Mouse (Mus musculus) lung, postnatal 36 days (tissue): ENCODE measurements around the gene Gapdh.
"Not testable (repeated sequence)": the region's sequence is repeated elsewhere in the genome, so short reads cannot be mapped to it uniquely, and the experiment has no call there.

Experiments used
- DNase-seq: peaks from one replicate; pipeline ENCODE4 v3.0.0; 2022; ENCODE audit warnings: mixed read lengths

Gapdh gene

DNA sequence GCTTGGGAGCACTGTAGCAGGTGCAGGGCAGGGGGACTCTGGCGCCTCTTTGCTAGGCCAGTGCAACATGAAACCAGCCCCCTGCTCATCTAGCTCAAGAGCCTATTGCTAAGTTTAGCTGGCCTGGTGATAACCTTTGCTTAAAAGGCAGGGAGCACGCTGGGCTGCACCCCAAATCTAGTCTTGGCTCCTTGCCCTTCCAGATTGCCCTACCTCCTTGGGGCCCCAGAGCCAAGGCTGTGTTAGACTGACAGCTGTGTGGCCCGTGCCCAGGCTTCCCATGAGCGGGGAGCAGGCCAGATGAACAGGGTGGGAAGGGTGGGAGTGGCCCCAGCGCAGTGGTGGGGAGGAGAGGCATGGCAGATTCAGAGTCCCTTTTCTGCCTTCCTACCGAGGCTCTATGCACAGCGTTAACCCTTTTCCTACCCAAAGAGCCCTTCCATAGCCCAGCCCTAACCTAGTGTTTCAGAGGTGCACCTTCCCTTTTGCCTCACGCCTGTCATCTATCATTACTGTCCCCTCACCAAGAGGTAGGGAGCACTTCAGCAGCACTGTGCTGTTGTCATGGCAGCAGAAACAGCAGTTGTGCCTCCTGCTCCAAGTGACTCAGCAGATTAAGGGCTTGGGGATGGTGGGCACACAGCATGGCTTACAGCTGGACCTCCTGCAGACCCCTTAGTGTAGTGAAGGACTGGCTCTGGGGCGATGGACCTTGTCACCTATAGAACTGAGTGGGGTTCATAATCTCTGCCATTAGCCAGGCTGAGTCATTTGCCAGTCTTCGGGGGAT is 789 bp upstream of the Gapdh start:
- peak; percentile 27 for DNase-seq

DNA sequence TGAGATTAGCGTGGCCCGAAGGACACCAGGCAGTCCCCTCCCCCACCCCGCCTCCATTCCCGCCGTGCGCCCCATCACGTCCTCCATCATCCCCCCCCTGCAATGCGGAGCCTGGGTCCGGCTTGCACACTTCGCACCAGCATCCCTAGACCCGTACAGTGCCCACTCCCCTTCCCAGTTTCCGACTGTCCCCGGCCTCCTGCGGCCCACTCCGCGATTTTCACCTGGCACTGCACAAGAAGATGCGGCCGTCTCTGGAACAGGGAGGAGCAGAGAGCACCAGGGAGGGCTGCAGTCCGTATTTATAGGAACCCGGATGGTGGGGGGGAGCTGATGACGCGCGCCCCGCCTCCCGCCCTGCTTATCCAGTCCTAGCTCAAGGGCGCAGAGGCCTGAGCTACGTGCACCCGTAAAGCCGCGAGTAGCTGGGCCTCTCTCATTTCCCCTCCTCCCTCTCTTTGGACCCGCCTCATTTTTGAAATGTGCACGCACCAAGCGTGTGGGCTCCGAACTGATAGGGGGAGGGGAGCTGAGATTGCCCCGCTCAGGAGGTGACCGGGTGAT is 857 bp downstream of the Gapdh start:
- peak; percentile 99 for DNase-seq

DNA sequence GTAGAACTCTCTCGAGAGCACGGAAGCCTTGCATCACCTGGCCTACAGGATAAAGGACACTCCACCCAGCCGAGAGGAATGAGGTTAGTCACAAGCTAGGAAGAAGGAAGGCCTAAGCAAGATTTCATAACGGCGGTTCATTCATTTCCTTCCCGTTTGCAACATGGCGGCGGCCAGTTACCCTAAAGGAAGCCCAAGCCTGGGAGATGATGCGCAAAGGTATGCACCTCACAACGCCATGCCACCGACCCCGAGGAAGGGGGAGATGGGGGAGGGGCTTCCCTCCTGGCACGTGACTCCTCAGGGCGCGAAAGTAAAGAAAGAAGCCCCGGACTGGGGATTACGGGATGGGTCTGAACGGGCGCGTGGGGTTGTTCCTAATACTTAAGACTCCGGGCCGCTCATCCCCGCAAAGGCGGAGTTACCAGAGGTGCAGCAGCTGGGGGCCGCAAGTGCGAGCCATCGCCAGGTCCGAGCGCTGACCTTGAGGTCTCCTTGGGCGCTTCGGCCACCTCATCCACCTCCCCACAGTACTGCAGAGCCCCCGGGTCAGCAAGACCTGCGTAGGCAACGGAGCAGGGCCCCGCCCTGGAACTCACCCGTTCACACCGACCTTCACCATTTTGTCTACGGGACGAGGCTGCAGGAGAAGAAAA is 1.5 kb downstream of the Gapdh start:
- DNase-seq, result peak; percentile 83

DNA sequence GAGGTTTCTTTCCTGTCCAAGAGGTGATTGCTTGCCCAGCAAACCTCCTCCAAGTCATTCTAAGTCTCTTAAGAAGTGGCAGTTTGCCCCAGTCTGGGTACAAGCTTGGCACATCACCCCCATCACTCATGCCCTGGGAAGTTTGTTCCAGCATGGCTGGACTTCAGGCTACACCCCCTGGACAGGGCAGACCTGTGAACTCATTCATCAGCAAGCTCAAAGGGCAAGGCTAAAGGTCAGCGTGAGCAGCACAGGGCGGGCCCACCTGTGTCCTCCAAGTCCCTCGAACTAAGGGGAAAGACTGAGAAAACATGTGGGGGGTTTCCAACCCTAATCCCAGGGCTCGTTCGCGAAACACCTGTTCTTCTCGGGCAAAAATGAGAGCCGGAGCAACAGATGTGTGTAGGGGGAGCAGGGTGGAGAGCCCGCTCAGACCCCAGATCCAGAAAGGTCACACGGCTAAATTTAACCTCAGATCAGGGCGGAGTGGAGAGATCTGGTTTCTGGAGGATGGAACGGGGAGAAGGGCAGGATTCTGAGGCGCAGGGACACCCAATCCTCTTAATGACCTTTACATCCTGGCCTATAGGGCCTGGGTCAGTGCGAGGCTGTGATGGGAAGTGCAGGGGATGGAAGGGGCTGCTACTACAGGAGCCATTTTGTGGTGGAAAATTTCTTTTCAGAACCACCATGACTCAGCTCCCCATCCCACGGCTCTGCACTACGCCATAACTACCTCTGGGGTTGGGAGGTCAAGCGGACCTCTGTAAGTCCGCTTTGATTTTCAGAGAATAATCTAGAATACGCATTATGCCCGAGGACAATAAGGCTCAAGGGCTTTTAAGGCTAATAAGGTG is 2.2 kb downstream of the Gapdh start:
- peak; percentile 50 for DNase-seq

DNA sequence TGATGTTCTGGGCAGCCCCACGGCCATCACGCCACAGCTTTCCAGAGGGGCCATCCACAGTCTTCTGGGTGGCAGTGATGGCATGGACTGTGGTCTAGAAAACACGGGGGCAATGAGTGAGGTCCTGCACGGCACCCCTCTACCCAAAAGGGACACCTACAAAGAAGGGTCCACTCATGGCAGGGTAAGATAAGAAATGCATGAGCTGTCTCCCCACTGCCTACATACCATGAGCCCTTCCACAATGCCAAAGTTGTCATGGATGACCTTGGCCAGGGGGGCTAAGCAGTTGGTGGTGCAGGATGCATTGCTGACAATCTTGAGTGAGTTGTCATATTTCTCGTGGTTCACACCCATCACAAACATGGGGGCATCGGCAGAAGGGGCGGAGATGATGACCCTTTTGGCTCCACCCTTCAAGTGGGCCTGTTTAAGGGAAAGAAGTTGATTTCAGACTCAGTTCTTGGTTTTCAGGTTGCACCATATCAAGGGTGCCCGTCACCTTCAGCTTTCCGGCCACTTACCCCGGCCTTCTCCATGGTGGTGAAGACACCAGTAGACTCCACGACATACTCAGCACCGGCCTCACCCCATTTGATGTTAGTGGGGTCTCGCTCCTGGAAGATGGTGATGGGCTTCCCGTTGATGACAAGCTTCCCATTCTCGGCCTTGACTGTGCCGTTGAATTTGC is 3.5 kb downstream of the Gapdh start:
- DNase-seq, result not testable (repeated sequence)

DNA sequence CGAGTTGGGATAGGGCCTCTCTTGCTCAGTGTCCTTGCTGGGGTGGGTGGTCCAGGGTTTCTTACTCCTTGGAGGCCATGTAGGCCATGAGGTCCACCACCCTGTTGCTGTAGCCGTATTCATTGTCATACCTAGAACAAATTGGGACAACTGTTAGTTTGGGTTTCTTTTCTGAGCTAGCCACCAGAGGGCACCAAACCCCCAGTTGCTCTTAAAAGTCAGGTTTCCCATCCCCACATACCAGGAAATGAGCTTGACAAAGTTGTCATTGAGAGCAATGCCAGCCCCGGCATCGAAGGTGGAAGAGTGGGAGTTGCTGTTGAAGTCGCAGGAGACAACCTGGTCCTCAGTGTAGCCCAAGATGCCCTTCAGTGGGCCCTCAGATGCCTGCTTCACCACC is 4.3 kb downstream of the Gapdh start:
- DNase-seq, result peak; percentile 80

DNA sequence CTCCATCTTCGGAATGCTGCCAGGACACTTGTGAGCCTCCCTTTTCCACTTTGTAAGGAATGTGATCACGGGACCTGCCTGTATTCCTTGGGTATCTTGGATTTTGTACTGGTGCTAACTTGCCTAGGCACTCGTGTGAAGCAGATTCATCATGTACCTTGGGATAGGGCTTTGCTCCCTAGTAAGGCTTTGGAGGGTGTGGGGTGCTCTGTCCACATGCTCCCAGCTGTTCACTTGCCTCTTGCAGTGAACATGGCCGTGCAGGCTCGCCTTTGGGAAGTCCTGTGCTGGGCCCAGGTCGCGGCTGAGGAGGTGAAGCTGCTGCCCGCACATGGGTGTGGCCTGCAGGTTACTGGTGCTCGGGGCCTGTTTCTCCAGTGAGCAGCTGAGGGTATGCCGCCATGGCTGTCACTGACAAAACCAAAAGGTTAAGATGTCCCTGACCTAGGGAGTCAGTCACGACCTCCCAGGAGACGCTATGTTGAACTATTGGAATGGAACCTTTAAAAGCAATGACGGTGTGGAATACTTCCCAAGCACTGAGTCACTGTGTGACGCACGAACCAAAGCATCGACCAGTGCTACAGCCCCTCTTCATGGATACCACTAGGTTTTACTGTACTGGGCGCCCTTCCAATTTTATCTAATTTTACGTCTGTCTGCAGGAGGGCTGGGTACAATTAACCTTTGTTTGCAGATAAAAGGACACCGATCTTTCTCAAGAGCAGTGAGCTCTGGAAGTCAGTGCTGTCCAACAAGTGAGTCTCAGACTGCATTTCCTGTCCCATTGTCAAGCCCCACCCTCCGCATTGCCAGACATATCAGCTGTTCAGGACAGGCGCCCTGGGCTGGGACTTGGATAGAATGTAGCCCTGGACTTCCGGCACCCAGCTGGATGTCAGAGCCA is 5.2 kb downstream of the Gapdh start:
- DNase-seq, result peak; percentile 90

DNA sequence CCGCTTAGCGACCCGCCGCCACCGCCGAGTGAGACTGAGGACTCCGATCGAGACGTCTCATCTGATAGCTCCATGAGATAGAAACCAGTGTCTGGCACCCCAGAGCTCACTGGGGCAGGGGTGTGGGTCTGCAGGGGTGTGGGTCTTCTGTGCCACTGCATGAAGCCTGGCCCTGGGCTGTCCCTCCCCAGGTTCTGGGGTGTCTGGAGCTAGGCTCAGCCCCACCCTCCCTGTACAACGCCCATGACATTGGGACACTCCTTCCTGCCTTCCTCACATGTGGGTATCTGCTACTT is 5.8 kb downstream of the Gapdh start:
- no peak for DNase-seq

DNA sequence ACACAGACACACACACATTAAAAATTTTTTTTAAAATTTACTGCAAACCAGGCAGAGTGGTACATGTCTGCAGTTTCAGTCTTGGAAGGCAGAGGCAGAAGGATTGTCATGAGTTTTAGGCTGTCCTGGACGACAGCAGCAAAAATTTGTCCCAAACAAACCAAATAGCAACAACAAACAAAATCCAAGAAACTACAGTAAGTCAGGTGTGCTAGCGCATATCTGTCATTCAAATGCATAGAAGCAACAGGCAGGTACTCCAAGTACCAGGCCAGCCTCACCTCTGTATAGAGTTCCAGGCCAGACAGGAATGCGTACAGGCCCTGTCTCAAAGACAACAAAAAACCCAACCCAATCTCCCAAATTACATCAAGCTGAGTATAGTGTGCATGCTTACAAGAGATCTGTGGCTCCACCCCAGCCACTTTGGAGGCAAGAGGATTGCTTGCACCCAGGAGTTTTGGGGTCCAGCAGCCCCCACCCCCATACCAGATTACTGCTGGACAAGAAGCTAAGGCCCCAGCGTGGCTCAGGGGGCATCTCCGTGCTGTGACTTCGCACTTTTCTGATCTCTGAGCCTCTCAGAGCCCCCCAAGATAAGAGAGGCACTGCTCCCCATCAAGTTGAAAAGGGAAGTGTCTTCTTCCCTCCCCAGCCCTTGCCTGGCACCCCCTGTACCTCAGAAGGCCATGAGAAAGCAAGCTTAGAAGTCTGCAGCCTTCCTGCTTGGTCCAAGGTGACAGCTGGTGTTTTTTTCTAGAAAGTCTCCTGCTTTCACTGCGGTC is 6.3 kb downstream of the Gapdh start:
- DNase-seq, result no peak

DNA sequence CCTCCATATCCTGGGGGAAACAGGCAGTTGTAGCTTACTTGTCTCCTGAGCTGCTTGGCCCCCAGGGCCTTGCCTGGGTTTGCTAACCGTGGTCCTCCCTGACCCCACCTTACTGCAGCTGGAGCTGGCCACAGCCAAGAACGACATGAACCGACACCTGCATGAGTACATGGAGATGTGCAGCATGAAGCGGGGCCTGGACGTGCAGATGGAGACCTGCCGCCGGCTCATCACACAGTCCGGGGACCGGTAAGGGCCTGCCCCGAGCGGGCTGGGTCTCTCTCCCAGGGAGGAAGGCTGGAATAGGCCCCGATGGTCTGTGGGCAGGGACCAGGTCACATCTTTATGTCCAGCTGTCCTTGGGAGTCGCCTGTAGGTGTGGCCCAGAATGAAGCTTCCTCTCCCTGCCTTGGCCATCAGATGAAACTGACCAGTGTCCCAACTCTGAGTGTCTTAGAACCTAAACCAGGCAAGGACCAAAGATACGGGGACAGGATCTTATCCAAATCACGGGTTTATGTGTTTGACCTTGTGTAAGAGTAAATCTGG is 7.2 kb downstream of the Gapdh start:
- DNase-seq, result no peak

DNA sequence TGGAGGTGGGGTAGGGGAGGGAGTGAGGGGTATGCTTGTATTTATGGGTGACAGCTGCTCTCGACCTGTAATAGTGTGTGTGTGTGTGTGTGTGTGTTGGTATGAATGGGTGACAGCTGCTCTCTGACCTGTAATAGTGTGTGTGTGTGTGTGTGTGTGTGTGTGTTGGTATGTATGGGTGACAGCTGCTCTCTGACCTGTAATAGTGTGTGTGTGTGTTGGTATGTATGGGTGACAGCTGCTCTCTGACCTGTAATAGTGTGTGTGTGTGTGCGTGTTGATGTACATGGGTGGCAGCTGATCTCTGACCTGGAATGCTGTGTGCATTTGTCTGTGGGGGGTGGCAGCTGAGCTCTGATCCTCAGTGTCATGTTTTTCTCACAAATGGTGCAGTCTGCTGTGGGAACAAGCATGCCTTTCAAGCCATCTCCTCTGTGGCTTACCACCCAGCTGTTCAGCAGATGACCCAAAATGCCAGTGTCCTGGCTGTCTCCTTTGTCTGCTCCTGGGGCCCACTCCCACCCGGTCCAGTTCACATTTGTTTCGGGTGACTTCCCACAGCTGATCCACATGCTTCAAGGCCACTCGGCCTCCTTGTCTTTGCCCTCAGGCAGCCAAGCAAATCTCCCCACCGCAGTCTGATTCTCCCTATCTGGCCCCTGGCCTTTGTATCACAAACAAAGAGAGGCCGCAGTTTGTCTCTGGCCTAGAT is 9.2 kb downstream of the Gapdh start:
- no peak for DNase-seq

DNA sequence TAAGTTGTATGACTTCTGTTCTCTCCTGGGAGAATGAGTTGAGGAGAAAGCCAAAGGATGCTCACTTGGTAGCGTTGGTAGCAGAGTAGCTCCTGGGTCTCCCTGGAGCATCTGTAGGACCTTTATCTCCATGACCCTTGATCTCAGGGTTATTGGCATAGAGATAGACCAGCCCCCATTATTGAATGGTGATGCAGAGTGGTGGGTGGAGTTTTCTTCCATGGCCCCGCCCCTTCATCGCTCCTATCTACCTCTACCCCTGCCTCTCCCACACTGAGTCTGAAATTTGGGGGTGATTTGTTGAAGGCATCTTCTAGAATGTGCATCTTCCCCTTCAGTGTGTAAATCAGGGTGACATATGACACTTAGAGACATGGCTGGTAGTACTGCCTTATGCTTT is 9.8 kb downstream of the Gapdh start:
- no peak for DNase-seq

DNA sequence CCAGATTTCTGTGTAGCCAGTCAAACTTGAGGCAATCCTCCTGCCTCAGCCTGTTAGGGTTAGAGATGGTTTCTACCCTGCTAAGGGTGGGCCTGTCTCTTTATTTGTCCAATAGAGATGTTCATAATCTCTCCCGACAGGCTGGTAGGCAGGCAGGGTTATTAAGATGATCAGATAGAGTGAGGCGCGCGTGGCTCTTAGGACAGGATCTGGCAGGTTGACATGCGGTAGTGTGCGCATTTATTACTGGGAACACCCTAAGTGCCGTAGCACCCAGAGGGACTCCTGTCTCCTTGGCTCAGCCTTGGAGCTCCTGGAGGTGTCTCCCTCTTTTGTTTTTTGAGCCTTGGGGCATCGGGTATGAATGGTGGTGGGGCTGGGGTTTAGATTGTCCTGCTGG is 11.0 kb downstream of the Gapdh start:
- DNase-seq, result no peak

DNA sequence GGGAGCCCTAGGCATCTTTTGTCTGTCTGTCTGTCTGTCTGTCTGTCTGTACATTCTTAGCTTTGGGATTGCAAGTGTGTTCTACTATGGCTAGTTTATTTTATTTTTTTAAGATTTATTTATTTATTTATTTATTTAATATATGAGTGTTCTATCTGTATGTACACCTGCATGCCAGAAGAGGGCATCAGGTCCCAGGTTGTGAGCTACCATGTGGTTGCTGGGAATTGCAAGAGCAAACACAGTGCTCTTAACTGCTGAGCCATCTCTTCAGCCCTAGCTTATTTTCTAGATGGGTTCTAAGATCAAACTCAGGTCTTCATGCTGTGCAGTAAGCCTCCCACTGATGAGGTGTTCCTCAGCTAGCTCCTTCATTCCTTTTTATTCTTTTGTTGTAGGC is 11.7 kb downstream of the Gapdh start:
- peak; percentile 38 for DNase-seq

DNA sequence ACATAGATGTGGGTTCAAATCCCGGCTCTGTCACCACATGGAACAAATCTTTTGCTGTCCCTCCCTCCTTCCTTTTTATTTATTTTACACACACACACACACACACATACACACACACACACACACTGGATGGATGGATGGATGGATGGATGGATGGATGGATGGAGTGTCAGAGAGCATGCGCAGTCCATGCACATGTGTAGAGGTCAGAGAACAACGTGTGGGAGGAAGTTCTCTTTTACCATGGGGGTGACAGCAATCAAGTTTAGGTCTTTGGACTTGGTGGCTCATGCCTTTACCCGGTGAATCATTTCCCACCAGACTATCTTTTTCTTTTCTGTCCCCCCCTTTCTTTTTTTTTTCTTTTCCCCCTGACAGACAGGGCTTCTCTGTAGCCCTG is 12.6 kb downstream of the Gapdh start:
- no peak for DNase-seq

DNA sequence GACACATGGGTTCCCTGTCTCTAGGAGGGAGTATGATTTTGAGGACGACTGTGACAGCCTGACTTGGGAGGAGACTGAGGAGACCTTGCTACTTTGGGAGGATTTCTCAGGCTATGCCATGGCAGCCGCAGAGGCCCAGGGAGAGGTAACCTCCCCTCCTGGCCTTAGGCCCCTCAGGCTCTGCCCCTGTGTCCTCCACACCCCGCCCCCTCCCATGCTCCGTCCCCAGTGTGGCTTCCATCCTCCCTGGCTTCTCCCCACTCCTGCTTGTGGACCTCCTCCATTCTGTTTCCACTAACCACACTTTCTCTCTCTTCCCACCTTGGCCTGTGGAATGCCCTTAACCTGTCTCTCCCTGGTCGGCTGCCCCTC is 13.3 kb downstream of the Gapdh start:
- no peak for DNase-seq

DNA sequence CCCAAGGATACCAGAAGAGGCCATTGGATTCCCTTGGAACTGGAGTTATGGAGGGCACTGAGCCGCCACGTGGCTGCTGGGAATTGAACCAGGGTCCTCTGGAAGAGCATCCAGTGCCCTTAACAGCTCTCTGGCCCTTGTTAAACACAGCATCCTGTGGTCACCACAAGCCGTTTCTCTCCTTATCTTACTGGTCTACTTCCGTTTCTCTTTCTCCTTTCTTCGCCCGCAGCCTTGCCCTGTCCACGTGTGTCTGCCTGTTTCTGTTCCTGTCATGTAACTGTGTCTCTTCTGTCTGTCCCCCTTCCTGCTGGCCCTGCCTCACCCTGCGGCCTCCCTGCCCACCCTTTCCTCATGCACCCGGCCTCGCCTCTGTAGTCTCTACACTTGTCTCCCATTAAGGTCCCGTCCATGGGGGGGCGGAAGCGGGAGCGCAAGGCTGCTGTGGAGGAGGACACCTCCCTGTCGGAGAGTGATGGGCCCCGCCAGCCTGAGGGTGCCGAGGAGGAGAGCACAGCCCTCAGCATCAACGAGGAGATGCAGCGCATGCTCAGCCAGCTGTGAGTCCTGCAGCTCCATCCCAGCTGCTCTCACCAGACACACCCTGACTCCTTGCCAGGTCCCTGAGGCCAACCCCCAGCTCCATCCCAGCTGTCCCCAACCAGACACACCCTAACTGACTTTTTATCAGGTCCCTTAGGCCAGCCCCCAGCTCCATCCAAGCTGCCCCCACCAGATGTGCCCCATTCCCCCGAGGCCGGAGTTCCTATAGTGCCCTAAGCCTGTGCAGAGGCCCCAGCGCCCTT is 13.9 kb downstream of the Gapdh start:
- no peak for DNase-seq

DNA sequence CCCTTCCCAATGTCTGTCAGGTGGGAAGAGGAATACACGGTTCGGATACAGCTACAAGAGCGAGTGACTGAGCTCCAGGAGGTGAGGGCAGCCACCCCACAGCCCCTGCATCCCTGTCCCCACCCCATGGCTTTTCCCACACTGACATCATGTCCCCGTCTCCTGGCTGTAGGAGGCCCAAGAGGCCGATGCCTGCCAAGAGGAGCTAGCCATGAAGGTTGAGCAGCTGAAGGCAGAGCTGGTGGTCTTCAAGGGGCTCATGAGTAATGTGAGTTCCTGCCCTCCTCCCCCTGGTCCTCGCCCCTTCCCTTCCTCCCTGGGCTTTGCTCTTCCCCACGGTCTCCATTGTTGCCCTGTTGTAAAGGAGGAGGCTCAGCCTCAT is 16.7 kb downstream of the Gapdh start:
- no peak for DNase-seq

DNA sequence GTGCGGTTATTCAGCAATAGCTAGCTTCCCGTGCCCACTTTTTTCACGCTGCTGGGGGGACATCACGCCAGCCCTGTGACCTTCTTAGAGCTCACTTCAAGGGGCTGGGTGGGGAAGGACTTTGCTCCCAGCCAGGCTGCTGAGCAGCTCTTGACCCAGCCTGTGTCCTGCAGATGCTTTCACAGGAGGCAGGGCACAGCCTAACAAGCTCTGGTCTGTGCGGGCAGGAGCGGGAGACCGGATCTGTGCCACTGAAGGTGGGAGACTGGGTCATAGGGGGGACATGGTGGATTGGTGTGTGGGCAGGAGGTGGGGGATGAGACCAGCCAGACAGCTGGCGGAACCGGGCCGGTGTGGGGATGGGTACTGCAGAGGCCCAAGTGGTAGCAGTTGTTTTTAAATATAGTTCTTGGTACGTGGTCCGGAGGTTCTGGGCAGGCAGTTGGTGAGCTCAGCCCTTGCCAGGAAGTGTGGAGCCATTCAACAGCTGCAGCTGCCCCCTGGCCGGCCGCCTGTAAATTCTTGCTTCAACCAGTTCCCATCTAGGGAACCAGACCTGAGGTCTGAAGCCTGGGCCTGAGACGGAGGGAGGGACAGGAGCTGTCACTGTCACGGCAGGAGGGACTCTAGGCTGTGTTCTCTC is 17.2 kb downstream of the Gapdh start:
- DNase-seq, result peak; percentile 39
